Mouse (Mus musculus) neural tube, embryonic 15.5 days (tissue): ENCODE measurements around the gene Slc50a1. TPM values are rescaled to one million over a fixed set of nuclear protein-coding genes. Genes with fewer than 3 reads are reported as not detected.
A peak's percentile ranks its signal among the peaks of the same experiment; 100 is the strongest.

Experiments
- microRNA counts: library from miRNA; unstranded; fragments of <30 nt; microRNA quantifications from one replicate; lab custom pipeline; 2016
- microRNA-seq: library from miRNA; unstranded; fragments of <30 nt; microRNA quantifications from one replicate; pipeline ENCODE4, GENCODE M21; 2017
- polyA plus RNA-seq: library from polyadenylated mRNA; unstranded; fragments of >200 nt; fragmentation: Nextera tagmentation; extraction: Ambion mirVana; gene quantifications from 2 replicates; pipeline ENCODE4 v1.2.1, GENCODE M21; 2015

Gene Slc50a1
- polyA plus RNA-seq, 1 experiment from 2014 or later = 40.9 TPM

MicroRNAs encoded within 50 kb of the gene (microRNA counts, 519-probe panel; counts per million panel counts)
- 2,374 counts per million, percentile 54 among the panel's probes with 10 or more counts for microRNA mmu-miR-92b (lab: Ali Mortazavi, UCI)

Small RNA genes lying within 50 kb of the gene (microRNA-seq; reads per million reads assigned to microRNA genes)
- gene Mir92b = 2,052 reads per million, percentile 85 among the genes with 10 or more reads in this experiment

Other genes with a start within 250 kb of the Slc50a1 start
- gene Rusc1, start 177.3 kb downstream of the Slc50a1 start, polyA plus RNA-seq = 93.2 and 114 TPM in 2 replicates
- gene Gm43738, start 169.5 kb downstream of the Slc50a1 start, polyA plus RNA-seq = not detected in 2 replicates
- gene Fdps, start 168.6 kb downstream of the Slc50a1 start, polyA plus RNA-seq = 437 and 499 TPM in 2 replicates
- 0.06 and 1.4 TPM in 2 replicates for gene Pklr, start 134.4 kb downstream of the Slc50a1 start, polyA plus RNA-seq
- 44.8 and 59.3 TPM in 2 replicates for gene Hcn3, start 110.4 kb downstream of the Slc50a1 start, polyA plus RNA-seq
- gene Clk2, start 105.8 kb downstream of the Slc50a1 start, polyA plus RNA-seq = 20.2 and 22.5 TPM in 2 replicates
- 163 and 168 TPM in 2 replicates for gene Scamp3, start 93.1 kb downstream of the Slc50a1 start, polyA plus RNA-seq
- 41.4 and 47.2 TPM in 2 replicates for gene Fam189b, start 87.4 kb downstream of the Slc50a1 start, polyA plus RNA-seq
- 45.5 and 47.9 TPM in 2 replicates for gene Gba, start 67.6 kb downstream of the Slc50a1 start, polyA plus RNA-seq
- 38.6 and 48.2 TPM in 2 replicates for gene Thbs3, start 55.4 kb downstream of the Slc50a1 start, polyA plus RNA-seq
- 159 and 171 TPM in 2 replicates for gene Mtx1, start 43.5 kb downstream of the Slc50a1 start, polyA plus RNA-seq
- 0.56 and 0.79 TPM in 2 replicates for gene Muc1, start 41.5 kb downstream of the Slc50a1 start, polyA plus RNA-seq
- gene Krtcap2, start 24.6 kb downstream of the Slc50a1 start, polyA plus RNA-seq = 221 and 222 TPM in 2 replicates
- 63.0 and 76.6 TPM in 2 replicates for gene Trim46, start 24.3 kb downstream of the Slc50a1 start, polyA plus RNA-seq
- gene Dpm3, start 11.2 kb downstream of the Slc50a1 start, polyA plus RNA-seq = 85.0 and 95.8 TPM in 2 replicates
- 9.7 and 16.5 TPM in 2 replicates for gene Efna1, start 10.6 kb upstream of the Slc50a1 start, polyA plus RNA-seq
- 95.8 and 107 TPM in 2 replicates for gene Efna3, start 52.4 kb upstream of the Slc50a1 start, polyA plus RNA-seq
- gene Efna4, start 67.5 kb upstream of the Slc50a1 start, polyA plus RNA-seq = 3.0 and 5.9 TPM in 2 replicates
- gene Adam15, start 79.4 kb upstream of the Slc50a1 start, polyA plus RNA-seq = 69.9 and 71.9 TPM in 2 replicates
- 0.18 and 0.26 TPM in 2 replicates for gene Dcst2, start 91.4 kb upstream of the Slc50a1 start, polyA plus RNA-seq
- 0.86 and 1.2 TPM in 2 replicates for gene Dcst1, start 94.7 kb upstream of the Slc50a1 start, polyA plus RNA-seq
- 0.73 and 1.5 TPM in 2 replicates for gene Zbtb7b, start 124.2 kb upstream of the Slc50a1 start, polyA plus RNA-seq
- 0.18 and 2.1 TPM in 2 replicates for gene Lenep, start 132.2 kb upstream of the Slc50a1 start, polyA plus RNA-seq
- gene Flad1, start 141.3 kb upstream of the Slc50a1 start, polyA plus RNA-seq = 32.7 and 33.1 TPM in 2 replicates
- gene Cks1b, start 147.8 kb upstream of the Slc50a1 start, polyA plus RNA-seq = 79.3 and 153 TPM in 2 replicates
- gene Shc1, start 147.9 kb upstream of the Slc50a1 start, polyA plus RNA-seq = 22.0 and 35.3 TPM in 2 replicates
- 38.8 and 41.1 TPM in 2 replicates for gene Pygo2, start 159.6 kb upstream of the Slc50a1 start, polyA plus RNA-seq
- gene Pbxip1, start 166.1 kb upstream of the Slc50a1 start, polyA plus RNA-seq = 16.1 and 23.2 TPM in 2 replicates
- gene Pmvk, start 184.0 kb upstream of the Slc50a1 start, polyA plus RNA-seq = 123 and 142 TPM in 2 replicates
- 8.5 and 12.1 TPM in 2 replicates for gene Kcnn3, start 249.6 kb upstream of the Slc50a1 start, polyA plus RNA-seq